Mouse (Mus musculus) lung, embryonic 14.5 days (tissue): ENCODE measurements around the gene Zfp36. TPM values are rescaled to one million over a fixed set of nuclear protein-coding genes. Genes with fewer than 3 reads are reported as not detected.

Experiments used
- ATAC-seq: fragments of 200-750 bp; cut with Nextera tagmentation; 2 replicates; pipeline ENCODE4 v1.8.0; 2017; ENCODE audit warnings: mild to moderate bottlenecking, moderate TSS enrichment, moderate library complexity; ENCODE audit not compliant: insufficient read depth
- DNase-seq: peaks from one replicate; pipeline ENCODE4 v3.0.0-alpha.2; 2015
- H3K27ac ChIP-seq: fragments of 300-500 bp; sonication (generic); 2 replicates; pipeline ENCODE4 v1.5.1; 2014; ENCODE audit warnings: low read depth, mild to moderate bottlenecking, moderate library complexity
- H3K27me3 ChIP-seq: fragments of 300-500 bp; sonication (generic); 2 replicates; pipeline ENCODE4 v1.6.1; 2014; ENCODE audit warnings: low read length, control low read depth; ENCODE audit not compliant: insufficient read depth
- H3K36me3 ChIP-seq: fragments of 300-500 bp; sonication (generic); 2 replicates; pipeline ENCODE4 v1.6.1; 2014; ENCODE audit warnings: control low read depth; ENCODE audit not compliant: insufficient read depth
- H3K4me1 ChIP-seq: fragments of 300-500 bp; sonication (generic); 2 replicates; pipeline ENCODE4 v1.6.1; 2014; ENCODE audit warnings: antibody characterized with exemption, control low read depth; ENCODE audit not compliant: insufficient read depth
- H3K4me2 ChIP-seq: fragments of 300-500 bp; sonication (generic); 2 replicates; pipeline ENCODE4 v1.6.1; 2014; ENCODE audit warnings: mild to moderate bottlenecking
- H3K4me3 ChIP-seq: fragments of 300-500 bp; sonication (generic); 2 replicates; pipeline ENCODE4 v1.5.1; 2014; ENCODE audit warnings: low read depth, low read length
- H3K9ac ChIP-seq: fragments of 300-500 bp; sonication (generic); 2 replicates; pipeline ENCODE4 v1.6.1; 2014
- H3K9me3 ChIP-seq: fragments of 300-500 bp; sonication (generic); 2 replicates; pipeline ENCODE4 v1.6.1; 2016; ENCODE audit warnings: low read depth, low read length, control low read depth
- CTCF ChIP-seq: IDR thresholded peaks from 2 replicates; pipeline ENCODE4 v1.5.1; 2016; ENCODE audit warnings: antibody characterized with exemption, low read depth
- WGBS: fragments of 180-500 bp; shearing (Covaris S2); extraction: QIAGEN DNeasy Blood & Tissue Kit; methylation state at CpG from one replicate; pipeline ENCODE4 v1.1.7; 2014; 5-methylcytosine and 5-hydroxymethylcytosine counted together
- polyA plus RNA-seq: library from polyadenylated mRNA; unstranded; fragments of >200 nt; fragmentation: Nextera tagmentation; extraction: Ambion mirVana; gene quantifications from 2 replicates; pipeline ENCODE4 v1.2.1, GENCODE M21; 2014

The Zfp36 gene
- polyA plus RNA-seq, 1 experiment from 2014 or later: 13.2 TPM

- 67% methylated on average over 3 of the region's 3 CpGs for WGBS
- peak; percentile 42 for DNase-seq
These were observed 30.9 kb upstream of the Zfp36 start for GRCm38 (mm10) chr7:28410841-28411475.

GRCm38 (mm10) chr7:28401942-28402341 lies 21.9 kb upstream of the Zfp36 start:
- no peak overlapping the region for H3K27ac ChIP-seq
- ATAC-seq: no peak
- no peaks in the 10 kb centered on the region for H3K9me3 ChIP-seq
- no peak for TF ChIP-seq CTCF
- H3K27me3 ChIP-seq: no peaks in the 10 kb centered on the region
- H3K4me3 ChIP-seq: no peak overlapping the region
- no peaks in the 10 kb centered on the region for H3K4me1 ChIP-seq
- no peak for DNase-seq
- H3K4me2 ChIP-seq: no peak overlapping the region
- 67% methylated on average over 3 of the region's 3 CpGs for WGBS
- peaks cover 93% of the 10 kb centered on the region for H3K36me3 ChIP-seq
- H3K9ac ChIP-seq: no peak overlapping the region

More at GRCm38 (mm10) chr7:28410841-28411475, 30.9 kb upstream of the Zfp36 start:
- Histone ChIP-seq H3K27me3 (no peaks in the 10 kb centered on the region), H3K9me3 (no peaks in the 10 kb centered on the region), H3K36me3 (peaks cover 85% of the 10 kb centered on the region), H3K4me2 (no peak overlapping the region), H3K9ac (no peak overlapping the region), H3K4me1 (no peaks in the 10 kb centered on the region), H3K4me3 (no peak overlapping the region), H3K27ac (no peak overlapping the region)
- ATAC-seq: no peak
- TF ChIP-seq CTCF: no peak

DNA sequence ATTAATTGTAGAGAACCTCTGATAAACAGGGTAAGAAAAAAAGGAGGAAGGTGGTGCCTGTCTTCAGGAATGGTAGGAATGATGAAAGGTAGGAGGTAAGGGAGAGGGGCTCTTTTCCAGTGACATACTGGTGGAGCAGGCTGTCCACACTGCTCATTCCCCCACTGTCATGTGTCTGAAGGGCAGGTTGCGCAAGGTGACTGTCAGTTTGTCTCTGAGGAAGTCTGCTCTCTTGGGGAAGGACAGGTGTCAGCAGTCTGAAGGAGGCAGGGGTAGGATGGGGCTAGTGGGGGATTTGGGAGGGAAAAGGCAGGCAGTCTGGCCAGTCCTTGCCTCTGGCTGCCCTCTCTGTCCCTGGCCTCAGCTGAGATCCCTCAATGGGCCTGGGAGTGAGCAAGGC lies 21.0 kb upstream of the Zfp36 start:
- Histone ChIP-seq H3K4me1 (no peaks in the 10 kb centered on the region), H3K4me3 (no peak overlapping the region), H3K9ac (no peak overlapping the region), H3K36me3 (peaks cover 92% of the 10 kb centered on the region), H3K27me3 (no peaks in the 10 kb centered on the region), H3K9me3 (no peaks in the 10 kb centered on the region), H3K4me2 (no peak overlapping the region), H3K27ac (no peak overlapping the region)
- WGBS: 92% methylated on average over 1 of the region's 1 CpGs
- ATAC-seq (no peak), DNase-seq (no peak)
- no peak for TF ChIP-seq CTCF

- 84% methylated on average over 10 of the region's 10 CpGs for WGBS
- ATAC-seq: no peak
These were observed 18.8 kb upstream of the Zfp36 start for GRCm38 (mm10) chr7:28398696-28399340.

DNA sequence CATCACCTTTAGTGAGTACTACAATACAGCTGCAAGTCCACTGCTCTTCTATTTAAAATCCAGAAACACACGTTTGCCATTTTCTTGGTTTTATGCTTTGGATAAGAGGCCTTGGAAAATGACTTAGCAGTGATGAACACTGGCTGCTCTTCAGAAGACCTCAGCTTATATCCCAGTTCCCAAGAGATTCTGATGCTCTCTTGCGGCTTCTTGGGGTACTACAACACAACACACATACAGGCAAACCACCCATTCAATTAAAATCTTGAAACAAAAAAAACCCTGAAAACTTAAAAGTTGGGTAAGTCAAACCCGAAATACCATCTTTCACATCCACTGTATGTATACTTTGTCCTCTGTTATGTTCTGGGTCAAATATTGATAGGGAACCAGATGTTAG lies 17.9 kb upstream of the Zfp36 start:
- Histone ChIP-seq H3K27ac (no peak overlapping the region), H3K4me2 (no peak overlapping the region), H3K9me3 (no peaks in the 10 kb centered on the region), H3K9ac (no peak overlapping the region), H3K4me1 (peaks cover 3% of the 10 kb centered on the region; the same call in 1 of the 2 replicates), H3K4me3 (no peak overlapping the region), H3K27me3 (no peaks in the 10 kb centered on the region), H3K36me3 (peaks cover 77% of the 10 kb centered on the region)
- DNase-seq (peak; percentile 73), ATAC-seq (no peak)
- TF ChIP-seq CTCF: peak; percentile 59
- 49% methylated on average over 3 of the region's 3 CpGs for WGBS

More at GRCm38 (mm10) chr7:28398696-28399340, 18.8 kb upstream of the Zfp36 start:
- no peak for TF ChIP-seq CTCF
- no peak overlapping the region for H3K9ac ChIP-seq
- no peak for DNase-seq
- no peak overlapping the region for H3K4me2 ChIP-seq
- H3K27me3 ChIP-seq: no peaks in the 10 kb centered on the region
- H3K4me1 ChIP-seq: peaks cover under 1% of the 10 kb centered on the region; the same call in 1 of the 2 replicates
- H3K36me3 ChIP-seq: peaks cover 85% of the 10 kb centered on the region
- H3K9me3 ChIP-seq: no peaks in the 10 kb centered on the region
- H3K4me3 ChIP-seq: no peak overlapping the region
- H3K27ac ChIP-seq: no peak overlapping the region

- DNase-seq (no peak), ATAC-seq (no peak)
- Histone ChIP-seq H3K9me3 (no peaks in the 10 kb centered on the region), H3K4me1 (peaks cover 6% of the 10 kb centered on the region; the same call in 1 of the 2 replicates), H3K9ac (no peak overlapping the region), H3K4me3 (no peak overlapping the region), H3K36me3 (peaks cover 56% of the 10 kb centered on the region), H3K27me3 (no peaks in the 10 kb centered on the region), H3K4me2 (no peak overlapping the region), H3K27ac (no peak overlapping the region)
- TF ChIP-seq CTCF: no peak
- 96% methylated on average over 4 of the region's 4 CpGs for WGBS
These were observed 15.4 kb upstream of the Zfp36 start for GRCm38 (mm10) chr7:28395425-28395824.

- peak overlapping the region; percentile 67 for H3K9ac ChIP-seq
- ATAC-seq (no peak; the same call in 1 of the 2 replicates), DNase-seq (no peak)
- 4% methylated on average over 22 of the region's 22 CpGs for WGBS
- no peaks in the 10 kb centered on the region for H3K27me3 ChIP-seq
- H3K4me2 ChIP-seq: peak overlapping the region; percentile 91
- TF ChIP-seq CTCF: no peak
- H3K9me3 ChIP-seq: no peaks in the 10 kb centered on the region
- H3K4me1 ChIP-seq: peaks cover 6% of the 10 kb centered on the region; the same call in 1 of the 2 replicates
- H3K4me3 ChIP-seq: peak overlapping the region; percentile 73
- H3K36me3 ChIP-seq: peaks cover 57% of the 10 kb centered on the region
- peak overlapping the region; percentile 58 for H3K27ac ChIP-seq
These were observed 13.4 kb upstream of the Zfp36 start for GRCm38 (mm10) chr7:28393272-28393951.
